Mouse (Mus musculus) small intestine, adult 2 months (tissue): ENCODE results near the gene Lrtm2. TPM values are rescaled to one million over a fixed set of nuclear protein-coding genes. Genes with fewer than 3 reads are reported as not detected.
A peak's percentile ranks its signal among the peaks of the same experiment; 100 is the strongest.

Experiments used
- H3K27ac ChIP-seq: fragments of 200-500 bp; 2 replicates; pipeline ENCODE4 v1.5.1; 2012; ENCODE audit warnings: low read depth, low read length, control low read depth, inconsistent platforms; ENCODE audit not compliant: insufficient read depth
- H3K27me3 ChIP-seq: fragments of 200-500 bp; 2 replicates; pipeline ENCODE4 v1.6.1; 2012; ENCODE audit warnings: mild to moderate bottlenecking, moderate library complexity, low read length, inconsistent platforms; ENCODE audit not compliant: control insufficient read depth, insufficient read depth
- H3K36me3 ChIP-seq: fragments of 200-500 bp; 2 replicates; pipeline ENCODE4 v1.6.1; 2012; ENCODE audit warnings: mild to moderate bottlenecking, low read length, control low read depth, inconsistent platforms; ENCODE audit not compliant: control insufficient read depth, insufficient read depth
- H3K4me1 ChIP-seq: fragments of 200-500 bp; 2 replicates; pipeline ENCODE4 v1.6.1; 2012; ENCODE audit warnings: low read length, inconsistent platforms, mixed read lengths; ENCODE audit not compliant: control insufficient read depth, insufficient read depth, insufficient read length
- H3K4me3 ChIP-seq: fragments of 200-500 bp; 2 replicates; pipeline ENCODE4 v1.5.1; 2012; ENCODE audit warnings: low read depth, mild to moderate bottlenecking, control low read depth, inconsistent platforms, low read length, moderate library complexity
- CTCF ChIP-seq: fragments of 200-500 bp; IDR thresholded peaks from 2 replicates; pipeline ENCODE4 v1.5.1; 2012; ENCODE audit warnings: low read depth, mild to moderate bottlenecking, control low read depth, inconsistent platforms, low read length, moderate library complexity, mixed read lengths; ENCODE audit not compliant: insufficient replicate concordance, insufficient read length; ENCODE audit errors: extremely low read depth
- POLR2A ChIP-seq: fragments of 200-500 bp; IDR thresholded peaks from 2 replicates; pipeline ENCODE4 v1.6.1; 2012; ENCODE audit warnings: low read depth, mild to moderate bottlenecking, control low read depth, inconsistent platforms, low read length, moderate library complexity
- WGBS: fragments of 180-500 bp; shearing (Covaris S2); methylation state at CpG from one replicate; pipeline ENCODE4 v1.1.7; 2018; 5-methylcytosine and 5-hydroxymethylcytosine counted together
- polyA plus RNA-seq: library from polyadenylated mRNA; depleted of rRNA; stranded (reverse); fragments of >200 nt; gene quantifications from 2 replicates; pipeline ENCODE4 v1.2.3, GENCODE M21; 2012

Lrtm2 gene
- polyA plus RNA-seq, 1 experiment, result not detected

DNA sequence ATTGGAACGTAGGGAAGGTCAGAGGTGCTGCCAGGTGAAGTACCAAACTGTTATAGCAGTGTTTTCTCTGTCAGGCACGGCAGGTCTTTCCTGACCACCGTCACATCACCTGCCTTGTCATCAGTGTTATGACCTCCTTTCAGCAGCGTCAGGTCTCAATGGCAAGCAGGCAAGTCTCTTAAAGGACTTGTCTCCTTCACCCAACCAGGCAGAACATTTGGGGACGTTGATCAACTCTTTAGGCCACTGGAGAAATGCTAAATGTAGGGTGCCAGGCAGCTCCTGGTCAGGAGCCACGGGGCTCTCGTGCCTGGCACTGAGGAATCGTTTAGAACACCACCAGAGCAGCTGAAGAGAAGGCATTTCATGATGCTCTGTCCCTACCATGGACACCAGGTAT, 21.1 kb upstream of the Lrtm2 start:
- WGBS, result 78% methylated on average over 8 of the region's 8 CpGs
- TF ChIP-seq POLR2A (no peak), CTCF (no peak)

DNA sequence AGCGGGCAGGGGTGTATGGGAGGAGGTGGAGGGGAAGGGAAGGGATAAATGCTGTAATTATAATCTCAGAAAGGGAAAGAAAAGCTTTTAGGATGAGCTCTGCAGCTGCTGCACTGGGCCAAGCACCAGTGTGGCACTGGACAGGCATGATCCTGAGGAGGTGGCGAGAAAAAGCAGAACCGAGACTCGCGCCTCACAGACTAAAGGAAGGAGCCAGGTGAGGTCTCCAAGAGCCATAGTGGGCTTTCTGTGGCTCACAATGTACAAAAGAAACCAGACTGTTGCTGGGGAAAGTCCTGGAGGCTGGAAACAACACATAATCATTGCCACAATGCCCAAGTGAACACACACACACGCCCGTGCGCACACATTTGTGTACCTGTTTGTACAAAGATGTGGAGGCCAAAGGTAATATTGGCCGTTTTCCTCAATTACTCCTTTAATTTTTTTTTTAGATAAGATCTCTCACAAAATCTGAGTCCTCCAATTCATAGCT, 20.2 kb upstream of the Lrtm2 start:
- H3K4me1 ChIP-seq, result no peaks in the 10 kb centered on the region
- TF ChIP-seq POLR2A (no peak), CTCF (no peak)
- no peak overlapping the region for H3K27ac ChIP-seq
- H3K27me3 ChIP-seq, result no peaks in the 10 kb centered on the region
- no peak overlapping the region for H3K4me3 ChIP-seq
- WGBS, result 72% methylated on average over 9 of the region's 9 CpGs
- peaks cover 25% of the 10 kb centered on the region for H3K36me3 ChIP-seq

More for the DNA sequence above, 21.1 kb upstream of the Lrtm2 start:
- H3K4me1 ChIP-seq, result no peaks in the 10 kb centered on the region
- no peak overlapping the region for H3K4me3 ChIP-seq
- no peak overlapping the region for H3K27ac ChIP-seq
- no peaks in the 10 kb centered on the region for H3K27me3 ChIP-seq
- H3K36me3 ChIP-seq, result peaks cover 34% of the 10 kb centered on the region

GRCm38 (mm10) chr6:119348234-119348633, 17.7 kb upstream of the Lrtm2 start:
- Histone ChIP-seq H3K27me3 (no peaks in the 10 kb centered on the region), H3K36me3 (0 out of 2 replicates have a peak, but pooled peaks cover 1% of the 10 kb centered on the region), H3K4me1 (no peaks in the 10 kb centered on the region), H3K4me3 (no peak overlapping the region), H3K27ac (no peak overlapping the region)
- 3% methylated on average over 1 of the region's 1 CpGs for WGBS
- TF ChIP-seq POLR2A, result no peak
- peak; percentile 18; the same call in 1 of the 2 replicates for TF ChIP-seq CTCF

GRCm38 (mm10) chr6:119347813-119348212, 17.2 kb upstream of the Lrtm2 start:
- H3K27ac ChIP-seq, result no peak overlapping the region
- no peaks in the 10 kb centered on the region for H3K36me3 ChIP-seq
- H3K4me3 ChIP-seq, result no peak overlapping the region
- TF ChIP-seq POLR2A, result no peak
- no peak for TF ChIP-seq CTCF
- 56% methylated on average over 5 of the region's 5 CpGs for WGBS
- no peaks in the 10 kb centered on the region for H3K27me3 ChIP-seq
- H3K4me1 ChIP-seq, result no peaks in the 10 kb centered on the region

DNA sequence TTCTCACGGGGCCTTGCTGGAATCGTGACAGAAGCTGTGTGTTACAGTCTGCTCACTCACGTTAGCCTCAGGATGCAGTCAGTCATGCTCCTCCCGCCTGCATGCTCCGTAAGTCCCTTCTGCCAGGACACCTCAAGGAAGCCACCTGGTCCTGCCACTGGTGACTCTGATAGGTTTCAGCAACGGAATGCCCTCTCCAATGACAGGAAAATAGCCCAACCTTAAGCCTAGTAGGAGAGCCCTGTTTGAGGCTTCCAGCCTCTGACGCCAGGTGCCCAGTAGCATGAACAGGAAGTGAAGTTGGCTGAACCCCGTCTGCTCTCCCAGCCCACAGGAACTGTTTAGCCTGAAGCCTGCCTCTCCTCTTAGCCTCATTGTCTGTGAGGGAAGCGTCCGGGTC, 15.7 kb upstream of the Lrtm2 start:
- WGBS, result 37% methylated on average over 10 of the region's 10 CpGs
- Histone ChIP-seq H3K27me3 (no peaks in the 10 kb centered on the region), H3K4me1 (no peaks in the 10 kb centered on the region), H3K36me3 (no peaks in the 10 kb centered on the region), H3K27ac (no peak overlapping the region), H3K4me3 (0 out of 2 replicates have a peak overlapping the region, but pooled peaks have one; percentile 16)
- TF ChIP-seq CTCF (no peak), POLR2A (no peak)

- H3K4me1 ChIP-seq, result no peaks in the 10 kb centered on the region
- H3K4me3 ChIP-seq, result no peak overlapping the region
- no peaks in the 10 kb centered on the region for H3K27me3 ChIP-seq
- TF ChIP-seq CTCF, result no peak
- no peak for TF ChIP-seq POLR2A
- H3K27ac ChIP-seq, result no peak overlapping the region
- no peaks in the 10 kb centered on the region for H3K36me3 ChIP-seq
Measured at GRCm38 (mm10) chr6:119341409-119341808, 10.8 kb upstream of the Lrtm2 start.

DNA sequence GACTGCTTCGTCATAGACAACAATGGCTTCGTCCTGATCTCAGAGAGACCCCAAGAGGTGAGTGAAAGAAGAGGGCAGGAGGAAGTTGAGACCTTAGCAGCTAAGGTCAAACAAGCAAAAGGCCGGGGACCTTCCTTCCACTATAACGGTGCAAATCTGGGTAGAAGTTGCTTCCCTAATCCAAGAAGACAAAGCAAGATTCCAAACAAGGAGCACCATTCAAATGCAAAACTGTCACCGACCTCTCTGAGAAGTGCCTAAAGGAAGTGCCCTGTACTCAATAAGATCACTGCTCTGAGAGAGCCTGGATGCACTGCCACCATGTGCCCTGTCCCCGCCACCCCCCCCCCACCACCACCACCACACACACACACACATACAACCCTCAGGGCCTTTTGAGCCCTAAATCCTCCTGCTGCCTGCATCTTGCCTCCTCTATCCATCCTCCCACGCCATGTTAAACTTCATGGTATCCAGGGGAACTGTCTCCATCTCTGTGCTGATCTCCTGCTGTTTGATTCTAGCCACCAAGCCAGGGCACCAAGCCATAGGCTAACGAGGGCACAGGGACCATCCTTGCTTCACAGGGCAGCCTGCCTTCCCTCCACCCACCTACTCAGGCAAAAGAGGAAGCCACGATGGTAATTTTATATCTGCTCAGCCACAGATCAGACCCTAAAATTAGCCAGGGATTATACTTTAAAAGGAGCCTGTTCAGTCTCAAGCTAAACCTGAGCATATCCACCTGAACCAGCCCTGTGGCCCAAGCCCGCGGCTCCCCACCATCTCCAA, 7.8 kb upstream of the Lrtm2 start:
- Histone ChIP-seq H3K4me3 (no peak overlapping the region), H3K27ac (no peak overlapping the region), H3K4me1 (no peaks in the 10 kb centered on the region), H3K36me3 (no peaks in the 10 kb centered on the region), H3K27me3 (no peaks in the 10 kb centered on the region)
- 52% methylated on average over 11 of the region's 11 CpGs for WGBS
- TF ChIP-seq CTCF (no peak), POLR2A (no peak)
